Mouse (Mus musculus) brain, embryonic 14.5 days (tissue): ENCODE results near the gene Abcc6.

Source experiments
- CTCF ChIP-seq: fragments of 200-500 bp; IDR thresholded peaks from 2 replicates; pipeline ENCODE4 v1.5.1; 2012; ENCODE audit warnings: inconsistent platforms, mild to moderate bottlenecking, moderate library complexity, borderline replicate concordance; ENCODE audit not compliant: insufficient read depth, insufficient read length; ENCODE audit errors: extremely low read depth
- POLR2A ChIP-seq: fragments of 200-500 bp; IDR thresholded peaks from 2 replicates; pipeline ENCODE4 v1.6.1; 2012; ENCODE audit warnings: mild to moderate bottlenecking, inconsistent platforms, borderline replicate concordance; ENCODE audit not compliant: poor library complexity, insufficient read depth, insufficient read length, severe bottlenecking; ENCODE audit errors: extremely low read depth

DNA sequence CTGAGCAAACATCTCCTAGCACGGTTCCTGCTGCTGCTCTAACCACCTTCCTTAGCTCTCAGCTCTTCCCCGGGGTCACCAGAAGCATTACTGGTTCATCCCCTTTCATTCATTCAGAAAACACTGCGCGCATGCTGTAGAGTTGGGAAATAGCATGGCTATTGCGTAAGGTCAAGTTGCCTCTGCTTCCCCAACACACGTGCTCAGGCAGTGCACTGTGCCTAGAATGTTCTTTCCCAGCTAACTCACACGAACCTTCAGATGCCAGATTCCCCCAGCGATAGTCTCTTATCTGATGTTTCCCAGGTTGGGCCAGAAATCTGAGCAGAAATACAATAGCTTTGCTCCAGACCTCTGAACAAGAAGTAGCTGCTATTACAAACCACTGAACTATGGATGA is 37.6 kb downstream of the Abcc6 start:
- no peak for TF ChIP-seq POLR2A
- no peak for TF ChIP-seq CTCF
